Mouse (Mus musculus) cerebellum, adult 8-10 months (tissue): ENCODE measurements at regions not wholly inside any gene's neighbourhood (a gene's known extent, or its start where the extent isn't known, plus 50 kb on each side); places are given as distances from the start of the nearest gene placed in this dataset.

Experiments
- DNase-seq: peaks from one replicate; pipeline ENCODE4 v3.0.0; 2022

DNA sequence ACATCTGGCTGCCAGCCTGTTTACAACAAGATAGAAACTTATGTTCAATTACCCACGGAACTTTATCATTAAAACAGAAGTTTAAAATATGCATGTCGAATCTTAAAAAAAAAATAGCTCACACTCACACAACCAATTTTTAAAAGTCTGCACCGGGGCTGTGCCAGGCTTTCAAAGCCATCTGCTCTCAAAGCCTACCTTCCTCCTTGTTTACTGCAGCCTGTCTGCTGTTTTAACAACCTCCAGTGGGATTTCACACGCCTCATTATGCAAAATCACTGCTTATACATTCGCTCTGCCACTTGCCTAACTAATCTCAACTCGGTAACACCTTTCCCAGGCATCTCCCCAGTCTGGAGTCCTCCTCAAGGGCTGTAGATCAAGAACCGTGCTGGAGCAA, 292.6 kb upstream of the Castor2 start:
- no peak for DNase-seq

DNA sequence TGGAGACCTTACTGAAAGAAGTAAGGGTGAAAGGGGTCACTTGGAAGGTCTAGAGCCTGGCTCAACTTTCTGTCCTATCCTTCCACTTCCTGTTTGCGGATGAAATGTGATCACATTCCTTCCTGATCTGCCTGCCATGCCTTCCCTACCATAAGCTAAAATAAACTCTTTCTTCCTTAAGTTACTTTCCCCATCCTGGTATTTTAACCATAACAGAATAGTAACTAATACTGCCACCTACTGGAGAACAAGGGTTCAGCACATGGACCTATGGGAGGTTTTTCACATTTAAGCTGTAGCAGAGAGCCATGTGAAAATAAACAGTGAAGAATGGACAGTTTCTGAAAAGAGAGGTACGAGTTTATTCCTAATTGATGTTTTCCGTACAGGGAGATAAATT, 297.5 kb upstream of the Castor2 start:
- no peak for DNase-seq

- DNase-seq, result peak; percentile 36
These were observed 303.9 kb upstream of the Castor2 start for GRCm38 (mm10) chr5:133795638-133796037.

DNA sequence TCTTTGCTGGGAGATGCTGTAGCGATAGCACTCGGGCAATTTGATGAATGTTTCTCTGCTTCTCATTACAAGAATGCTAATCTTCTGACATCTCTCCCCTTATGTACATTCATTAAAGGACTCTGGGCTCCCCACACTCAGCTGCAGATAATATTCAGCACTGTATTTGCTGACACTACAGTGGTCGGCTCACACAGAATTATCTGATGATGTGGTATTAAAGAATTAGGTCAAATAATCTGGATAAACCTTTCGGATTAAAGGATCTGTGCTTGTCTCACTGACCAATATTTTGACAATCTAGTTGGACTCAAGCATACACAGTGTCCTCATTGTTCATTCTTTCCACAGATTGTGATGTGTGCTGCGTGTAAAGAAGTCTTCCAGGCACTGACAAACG, 308.8 kb upstream of the Castor2 start:
- no peak for DNase-seq

DNA sequence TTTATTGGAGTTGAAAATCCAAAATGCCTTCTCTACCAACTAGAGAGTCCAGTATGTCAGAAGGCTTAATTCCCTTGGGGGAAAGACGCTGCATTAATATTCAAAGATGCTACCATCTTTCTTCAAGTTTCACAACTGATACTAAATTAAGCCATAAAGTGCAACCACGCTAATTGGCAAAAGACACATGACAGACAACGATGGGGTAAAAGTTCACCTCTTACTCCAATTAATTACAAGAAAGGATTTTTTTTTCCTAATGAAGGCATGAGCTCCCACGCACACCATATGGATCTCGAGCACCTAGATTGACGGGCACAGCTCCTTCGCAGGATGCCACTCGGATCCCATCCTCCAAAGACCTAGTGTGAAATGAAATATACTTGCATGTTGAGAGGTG, 311.5 kb upstream of the Castor2 start:
- no peak for DNase-seq

- no peak for DNase-seq
These were observed 312.0 kb upstream of the Castor2 start for GRCm38 (mm10) chr5:133787491-133787890.

DNA sequence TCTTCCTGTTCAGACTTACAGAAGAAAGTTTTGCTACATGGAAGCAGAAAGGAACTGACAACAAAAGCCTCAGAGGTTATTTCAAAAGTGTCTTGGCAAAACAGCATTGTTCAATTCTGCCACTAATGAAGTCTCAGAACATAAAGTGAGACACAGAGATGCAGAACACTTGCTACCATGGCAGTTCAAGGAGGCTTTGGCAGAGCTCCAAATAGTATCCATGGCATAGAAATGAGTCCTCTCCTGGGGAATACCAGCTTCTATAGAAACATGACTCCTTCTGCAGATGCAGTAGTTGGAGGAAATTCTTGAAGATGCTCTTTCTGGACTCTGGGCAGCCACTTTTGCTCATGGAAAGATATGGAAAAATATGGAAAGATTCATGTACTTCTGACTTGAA, 322.9 kb upstream of the Castor2 start:
- DNase-seq, result no peak

DNA sequence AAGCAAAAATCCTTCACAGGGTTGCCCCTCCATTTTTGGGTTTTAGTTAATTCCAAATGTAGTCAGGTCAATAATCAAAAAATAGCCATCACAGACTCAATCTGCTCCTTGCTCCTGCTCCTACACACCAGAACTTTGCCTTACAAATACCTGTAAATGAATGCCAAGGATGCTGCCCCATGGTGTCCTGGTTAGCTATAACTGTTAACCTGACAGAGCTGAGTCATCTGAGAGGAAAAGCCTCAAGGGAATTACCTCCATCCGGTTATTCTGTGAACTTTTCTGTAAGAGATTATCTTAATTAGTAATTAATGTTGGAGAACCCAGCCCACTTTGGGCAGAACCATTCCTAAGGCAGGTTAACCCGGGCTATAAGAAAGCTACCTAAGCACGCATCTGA, 325.4 kb upstream of the Castor2 start:
- DNase-seq, result no peak

DNA sequence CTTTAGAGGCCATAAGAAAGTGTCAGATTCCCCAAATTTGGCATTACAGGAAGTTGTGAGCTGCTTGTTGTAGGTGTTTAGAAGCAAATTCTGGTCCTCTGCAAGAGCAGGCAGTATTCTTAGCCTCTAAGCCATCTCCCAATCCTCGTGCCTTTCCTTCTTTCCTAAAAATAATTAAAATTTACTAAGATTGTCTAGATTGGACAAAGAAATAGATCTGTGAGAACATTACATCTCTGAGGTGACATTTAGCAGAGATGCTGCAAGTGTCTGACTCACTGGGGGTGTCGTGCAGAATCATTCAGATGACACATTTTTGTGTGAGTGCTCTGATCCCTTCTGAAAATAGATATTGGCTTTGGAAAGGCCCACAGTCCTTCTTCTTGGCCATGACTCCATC, 330.7 kb upstream of the Castor2 start:
- no peak for DNase-seq

DNA sequence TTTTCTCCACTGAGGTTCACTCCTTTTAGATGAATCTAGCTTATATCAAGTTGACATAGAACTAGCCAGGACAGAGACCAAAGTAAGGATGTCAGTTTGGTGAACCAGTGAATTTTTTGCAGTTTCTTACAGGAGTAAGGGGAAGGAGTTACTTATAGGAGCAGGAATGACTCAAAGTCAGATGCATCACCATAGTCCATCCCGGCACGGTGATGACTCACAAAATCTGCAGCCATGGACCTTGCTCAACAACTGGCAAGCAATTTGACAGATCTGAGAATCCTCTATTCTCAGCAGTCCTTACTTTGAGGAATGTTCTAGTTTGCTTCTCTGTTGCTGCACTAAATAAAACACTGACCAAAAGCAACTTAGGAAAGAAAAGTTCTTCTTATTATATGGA, 341.7 kb upstream of the Castor2 start:
- DNase-seq, result no peak

DNA sequence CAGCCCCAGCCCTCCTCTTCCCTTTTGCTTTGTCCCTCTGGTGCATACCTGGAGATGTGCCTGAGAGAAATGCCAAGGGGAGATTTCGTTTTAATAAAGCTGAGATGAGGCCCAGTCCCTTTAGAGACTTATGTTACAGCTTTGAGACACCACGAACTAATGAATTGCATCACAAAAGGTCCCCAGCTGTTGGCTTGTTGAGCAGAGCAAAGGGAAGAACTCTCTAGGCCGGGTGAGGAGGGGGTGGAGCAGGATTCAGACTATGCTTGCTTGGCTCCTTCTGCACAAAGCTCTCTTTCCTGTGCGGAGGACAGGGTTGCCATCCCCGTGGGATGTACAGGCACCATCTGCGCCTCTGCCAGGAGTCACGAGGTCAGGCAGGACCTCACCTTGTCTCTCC, 345.3 kb upstream of the Castor2 start:
- no peak for DNase-seq

DNA sequence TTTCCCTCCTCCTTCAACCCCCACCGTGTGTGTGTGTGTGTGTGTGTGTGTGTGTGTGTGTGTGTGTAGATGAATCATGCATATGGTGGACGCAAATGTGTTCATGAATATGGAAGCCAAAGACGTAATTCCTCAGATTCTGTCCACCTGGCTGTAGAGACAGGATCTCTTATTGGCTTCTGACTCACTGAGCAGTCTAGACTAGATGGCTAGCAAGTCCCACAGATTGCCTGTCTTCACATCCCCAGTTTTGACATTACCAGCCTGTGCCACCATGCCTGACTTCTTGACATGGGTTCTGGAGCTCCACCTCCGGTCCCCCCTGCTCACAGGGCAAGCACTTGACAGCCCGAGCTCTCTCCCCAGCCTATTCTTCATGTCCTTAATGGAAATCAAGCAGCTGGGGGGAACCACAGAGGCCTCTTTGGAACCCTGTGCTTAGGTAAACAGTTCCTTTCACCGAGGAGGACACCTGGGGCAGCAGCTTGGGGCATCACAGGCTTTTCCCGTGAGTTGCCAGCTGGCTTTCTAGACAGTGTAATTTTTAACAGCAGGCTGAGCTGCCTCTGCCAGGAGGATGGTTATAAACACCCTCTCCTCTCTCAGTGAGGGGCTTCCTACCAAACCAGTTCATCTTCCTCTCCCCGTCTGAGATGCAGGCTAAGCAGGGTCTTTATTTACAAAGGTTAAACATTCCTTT, 345.9 kb upstream of the Castor2 start:
- DNase-seq, result peak; percentile 27

- DNase-seq, result no peak
These were observed 352.6 kb upstream of the Castor2 start for GRCm38 (mm10) chr5:133746960-133747359.

DNA sequence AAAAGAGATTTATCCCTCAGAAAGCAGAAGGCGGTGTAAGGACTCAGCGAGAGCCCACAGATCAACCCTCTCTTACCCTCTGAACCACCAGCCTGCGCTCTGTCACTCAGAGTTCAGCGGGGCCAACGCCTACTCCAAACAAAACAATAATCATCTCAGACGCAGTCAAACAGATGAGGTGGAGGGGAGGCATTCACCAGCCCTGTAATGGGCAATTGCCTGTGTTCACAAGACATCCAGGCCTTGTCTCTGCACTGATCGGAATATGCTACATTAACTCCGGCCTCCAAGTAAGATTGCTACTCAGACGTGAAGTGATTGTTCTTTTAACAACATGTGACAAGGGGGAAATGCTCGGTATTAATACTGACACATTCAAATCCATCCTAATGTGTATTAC, 353.1 kb upstream of the Castor2 start:
- DNase-seq, result no peak

- no peak for DNase-seq
These were observed 355.4 kb upstream of the Castor2 start for GRCm38 (mm10) chr5:133744136-133744535.

GRCm38 (mm10) chr5:133743606-133744005, 355.9 kb upstream of the Castor2 start:
- DNase-seq, result no peak

DNA sequence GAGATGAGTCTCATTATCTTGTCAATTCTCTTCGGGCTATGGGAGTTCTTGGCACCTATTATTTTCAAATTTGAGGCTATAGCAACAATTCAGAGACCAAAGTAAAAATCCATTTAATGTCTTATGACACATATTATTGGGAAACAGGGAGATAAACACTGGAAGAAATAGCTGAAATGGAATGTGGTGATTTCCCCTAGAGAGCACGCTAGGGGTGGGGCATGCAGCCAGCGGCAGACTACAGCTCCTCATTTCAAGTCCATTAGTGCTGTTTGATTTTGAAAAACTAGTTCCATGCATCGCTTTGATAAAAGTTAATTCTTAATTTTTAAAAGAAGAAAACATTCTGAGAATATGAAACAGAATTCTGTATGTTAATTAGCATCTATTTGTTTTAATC, 367.6 kb upstream of the Castor2 start:
- DNase-seq, result no peak

GRCm38 (mm10) chr5:133718187-133719078, 381.1 kb upstream of the Castor2 start:
- no peak for DNase-seq

DNA sequence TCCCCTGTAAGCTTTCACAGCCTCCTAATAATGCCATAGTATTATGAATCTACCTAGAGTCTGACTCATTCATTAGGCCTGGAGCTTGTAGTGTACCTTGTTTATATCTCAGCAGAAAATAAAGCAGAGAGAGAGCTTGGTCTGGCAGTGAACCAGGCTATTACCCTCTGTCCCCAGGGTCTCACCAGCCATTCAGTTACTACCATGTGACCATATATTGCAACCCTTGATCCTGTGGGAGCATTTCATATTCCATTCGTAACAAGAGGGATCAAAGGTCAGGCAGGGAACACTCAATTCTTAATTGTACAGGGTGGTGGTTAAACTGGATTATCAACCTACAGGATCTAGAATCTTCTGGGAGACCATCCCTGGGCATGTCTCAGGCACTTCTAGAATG, 383.7 kb upstream of the Castor2 start:
- DNase-seq, result no peak

- DNase-seq, result no peak
These were observed 386.9 kb upstream of the Castor2 start for GRCm38 (mm10) chr5:133712652-133713051.

DNA sequence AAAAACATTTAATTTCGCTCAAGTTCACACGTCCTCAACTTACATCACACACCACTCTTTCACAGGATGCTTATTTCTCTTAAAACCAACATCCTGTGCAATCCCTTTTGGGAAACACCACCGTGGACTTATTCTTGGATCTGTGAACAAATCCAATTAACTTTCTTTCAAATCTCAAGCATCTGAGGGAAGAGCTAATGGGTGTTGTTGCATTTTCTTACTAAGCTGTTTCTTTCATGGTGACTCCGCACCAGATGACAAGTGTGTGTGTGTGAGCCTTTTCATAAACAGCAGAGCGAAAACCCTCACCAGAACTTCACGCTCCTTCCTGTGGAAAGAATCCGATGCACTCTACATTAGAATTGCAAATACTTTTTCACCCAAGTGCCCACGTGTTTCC, 390.6 kb upstream of the Castor2 start:
- DNase-seq, result no peak

DNA sequence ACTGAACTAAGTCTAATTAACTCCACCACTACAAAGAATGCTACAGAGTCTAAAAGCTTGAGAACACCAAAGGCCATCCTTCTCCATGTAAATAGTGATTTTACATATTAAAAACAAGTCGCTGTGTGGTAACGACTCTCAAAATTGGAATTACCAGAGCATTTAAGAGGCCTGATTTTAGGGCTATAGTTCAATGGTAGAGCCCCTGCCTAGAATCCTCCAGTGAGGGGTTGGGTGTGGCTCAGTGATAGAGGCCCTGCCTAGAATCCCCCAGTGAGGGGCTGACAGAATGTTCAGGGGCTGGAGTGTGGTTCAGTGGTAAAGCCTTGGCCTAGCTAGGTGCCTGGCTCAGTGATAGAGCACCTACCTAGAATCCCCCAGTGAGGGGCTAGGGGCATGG, 413.3 kb upstream of the Castor2 start:
- no peak for DNase-seq

GRCm38 (mm10) chr5:133683021-133683420, 416.5 kb upstream of the Castor2 start:
- no peak for DNase-seq

DNA sequence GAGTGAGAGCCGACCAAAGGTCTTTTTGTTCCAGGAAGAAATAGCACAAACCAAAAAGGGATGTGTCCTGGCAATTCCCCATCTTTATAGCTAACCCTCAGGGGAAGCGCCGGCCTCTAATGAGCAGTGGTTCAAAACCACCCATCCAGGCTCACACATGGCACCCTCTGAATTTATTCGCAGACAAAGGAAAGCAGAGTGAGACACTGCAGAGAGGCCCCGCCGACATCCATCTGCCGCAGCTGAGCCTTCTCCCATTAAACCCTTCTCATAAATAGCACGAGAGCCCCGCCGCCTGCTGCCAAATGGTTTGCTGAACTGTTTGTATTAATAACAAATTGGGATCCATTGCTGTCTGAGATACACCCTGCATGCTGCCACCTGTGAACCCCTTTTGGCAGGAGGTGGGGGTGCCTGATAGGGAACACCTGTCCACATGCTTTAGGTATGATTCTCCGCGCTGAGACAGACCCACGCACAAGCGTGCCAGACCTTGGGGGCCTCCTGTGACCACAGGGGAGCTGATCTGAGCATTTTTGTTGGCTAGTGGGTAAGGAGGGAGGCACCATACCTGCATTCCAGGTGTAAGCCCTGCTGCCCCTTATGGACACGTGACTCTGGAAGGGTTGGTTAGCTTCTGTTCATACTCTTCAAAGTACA, 422.6 kb upstream of the Castor2 start:
- peak; percentile 26 for DNase-seq
